Mouse (Mus musculus) telencephalon, adult 2 months (tissue): ENCODE data around the gene Uaca.

ENCODE experiments used
- DNase-seq: peaks from one replicate; pipeline ENCODE4 v3.0.0-alpha.2; 2011; ENCODE audit warnings: low read depth, low spot score

Uaca gene

DNA sequence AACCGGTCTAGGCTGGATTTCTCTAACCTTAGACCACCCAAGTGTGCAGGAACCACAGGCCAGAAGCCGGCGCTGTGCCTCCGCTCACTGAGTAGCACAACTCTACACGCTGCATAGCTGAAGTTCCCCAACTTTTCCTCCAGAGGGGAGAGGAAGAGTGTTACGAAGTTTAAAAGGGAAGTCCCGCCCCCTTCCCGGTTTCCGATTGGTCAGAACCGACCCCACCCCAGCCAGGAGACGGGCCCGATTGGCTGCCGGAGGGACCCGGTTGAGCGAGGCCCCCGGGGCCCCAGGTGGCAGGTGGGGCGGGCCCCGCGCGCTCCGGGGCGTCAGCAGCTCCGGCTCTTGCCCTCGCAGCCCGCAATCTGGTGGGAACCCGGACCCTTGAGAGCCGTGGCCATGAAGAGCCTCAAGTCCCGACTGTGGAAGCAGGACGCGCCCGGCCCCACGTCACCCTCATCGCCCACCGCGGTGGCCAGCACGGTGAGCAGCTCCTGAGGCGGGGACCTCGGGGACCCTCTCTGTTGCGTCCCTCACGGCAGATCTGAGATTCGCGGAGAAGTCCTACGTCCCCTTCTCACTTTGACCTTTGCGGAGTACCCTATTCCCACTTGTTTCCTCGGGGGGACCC lies at the start of gene Uaca:
Uaca (plus strand) TSS at position 333 of the 631 bp plus-strand sequence.
- DNase-seq: peak; percentile 22

DNA sequence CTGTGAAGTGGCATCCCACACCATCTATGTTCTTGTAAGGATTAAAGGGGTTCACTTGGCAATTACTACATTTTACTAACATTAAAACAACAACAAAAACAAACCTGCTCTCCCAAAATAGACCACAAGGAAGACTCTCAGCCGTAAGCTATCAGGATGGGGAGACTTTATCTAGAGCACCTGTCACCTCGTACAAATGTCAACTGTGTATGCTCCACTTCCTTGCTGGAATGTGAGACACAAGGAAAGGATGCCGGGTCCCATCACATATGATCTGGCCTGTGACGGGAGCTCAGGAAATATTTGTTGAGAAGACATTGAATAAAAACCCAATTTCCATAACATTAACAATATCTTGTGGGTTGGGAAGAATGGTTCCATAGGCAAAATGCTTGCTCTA lies 49.4 kb upstream of the Uaca start:
- no peak for DNase-seq

DNA sequence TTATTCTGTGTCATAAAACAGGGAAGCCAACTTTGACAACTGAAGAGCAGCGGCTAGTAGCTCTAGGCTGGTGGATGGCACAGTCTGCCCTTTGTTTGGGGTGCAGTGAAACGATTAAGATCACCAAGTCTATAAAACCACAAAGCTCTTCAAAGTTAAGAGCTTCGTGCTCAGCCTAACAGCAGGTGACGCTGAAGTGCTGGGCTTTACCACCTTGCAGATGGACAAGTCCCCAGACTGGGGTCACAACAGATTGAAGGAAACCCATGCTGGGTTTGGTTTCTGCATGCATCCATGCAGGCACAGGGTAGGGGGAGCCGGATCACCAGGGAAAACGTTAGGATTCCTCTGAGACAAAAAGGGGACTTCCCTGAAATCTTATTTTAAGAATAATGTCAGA lies 47.8 kb upstream of the Uaca start:
- no peak for DNase-seq

DNA sequence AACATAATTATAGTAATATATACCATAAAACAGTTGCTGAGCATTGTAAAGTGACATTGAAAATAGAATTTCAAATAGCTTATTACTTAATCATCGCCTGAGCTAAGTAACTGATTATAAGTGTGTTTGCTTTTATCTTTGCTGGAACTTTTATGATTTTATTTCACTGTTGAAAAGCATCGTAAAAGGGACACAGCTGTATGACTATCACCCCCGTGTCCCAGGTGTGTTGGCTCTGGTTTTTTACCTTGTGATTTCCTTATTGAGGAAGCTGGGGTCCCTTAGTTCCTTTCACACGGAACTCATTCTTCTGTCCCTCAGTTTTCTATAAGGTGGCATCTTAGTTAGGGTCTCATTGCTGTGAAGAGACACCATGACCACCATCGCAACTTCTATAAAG lies 46.7 kb upstream of the Uaca start:
- no peak for DNase-seq

DNA sequence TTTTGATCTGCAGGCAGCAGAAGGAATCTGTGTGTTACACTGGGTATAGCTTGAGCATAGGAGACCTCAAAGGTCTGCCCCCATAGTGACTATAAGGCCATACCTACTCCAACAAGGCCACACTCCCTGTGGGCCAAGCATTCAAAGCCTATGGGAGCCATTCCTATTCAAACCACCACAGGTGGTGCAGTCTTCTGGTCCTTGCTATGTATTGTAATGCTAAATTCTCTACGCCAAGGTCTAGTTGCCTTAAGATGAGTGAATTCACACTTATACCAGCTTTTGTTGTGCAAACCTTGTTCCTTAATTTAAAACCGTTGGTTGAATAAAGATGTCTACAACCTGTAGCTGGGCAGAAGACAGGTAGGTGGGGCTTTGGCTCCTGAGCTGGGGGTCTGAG lies 46.2 kb upstream of the Uaca start:
- no peak for DNase-seq

DNA sequence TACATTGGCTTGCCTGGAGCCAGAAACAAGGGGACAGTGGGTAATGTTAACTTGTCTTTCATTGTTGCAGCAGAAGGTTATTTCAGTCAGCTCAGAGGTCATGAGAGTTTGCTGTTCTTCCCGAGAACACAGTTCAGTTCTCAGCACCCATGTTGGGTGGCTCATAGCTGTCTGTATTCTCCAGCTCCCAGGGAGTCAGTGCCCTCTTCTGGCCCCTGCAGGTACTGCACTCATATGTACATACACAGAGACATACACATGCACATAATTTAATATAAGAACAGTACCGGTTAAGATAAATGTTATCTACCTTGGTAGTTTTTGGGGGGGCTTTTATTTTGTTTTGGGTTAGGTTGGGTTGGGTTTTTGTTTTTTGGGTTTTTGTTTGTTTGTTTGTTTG lies 45.2 kb upstream of the Uaca start:
- DNase-seq: no peak

DNA sequence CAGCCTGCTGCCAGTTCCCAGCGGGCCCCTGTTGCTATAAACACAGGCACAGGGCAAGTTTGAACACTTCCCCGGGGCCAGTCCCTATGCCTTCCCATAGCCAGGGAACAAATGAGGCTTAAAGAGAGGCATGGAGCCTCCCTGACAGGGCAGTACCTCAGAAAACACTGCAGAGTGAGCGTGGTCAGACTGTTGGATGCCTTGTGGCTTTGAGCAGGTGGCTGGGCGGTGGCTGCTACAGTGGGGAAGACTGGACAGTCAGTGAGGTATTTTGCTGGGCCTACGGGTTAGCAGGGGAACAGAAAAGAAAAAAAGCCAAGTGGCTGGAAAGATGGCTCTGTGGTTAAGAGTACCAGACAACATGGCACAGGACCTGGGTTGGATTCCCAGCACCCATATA lies 43.2 kb upstream of the Uaca start:
- DNase-seq: no peak

DNA sequence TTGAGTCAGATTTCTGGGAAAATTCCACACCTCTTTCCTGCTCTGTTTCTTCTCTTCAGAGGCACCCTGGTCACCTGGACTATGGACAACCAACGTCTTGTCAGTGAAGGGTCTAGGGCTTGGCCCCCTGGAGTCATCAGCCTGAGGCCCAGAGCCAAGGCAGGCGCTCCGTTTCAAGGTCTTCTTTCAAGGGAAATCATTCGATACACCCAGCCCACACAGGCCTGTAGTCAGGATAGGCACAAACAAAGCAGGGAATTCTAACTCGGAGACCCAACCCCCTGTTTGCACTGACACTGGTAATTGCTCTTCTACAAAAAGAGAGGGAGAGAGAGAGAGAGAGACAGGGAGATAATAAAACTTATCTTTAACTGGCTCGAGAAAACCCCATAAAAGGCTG lies 42.4 kb upstream of the Uaca start:
- DNase-seq: no peak

DNA sequence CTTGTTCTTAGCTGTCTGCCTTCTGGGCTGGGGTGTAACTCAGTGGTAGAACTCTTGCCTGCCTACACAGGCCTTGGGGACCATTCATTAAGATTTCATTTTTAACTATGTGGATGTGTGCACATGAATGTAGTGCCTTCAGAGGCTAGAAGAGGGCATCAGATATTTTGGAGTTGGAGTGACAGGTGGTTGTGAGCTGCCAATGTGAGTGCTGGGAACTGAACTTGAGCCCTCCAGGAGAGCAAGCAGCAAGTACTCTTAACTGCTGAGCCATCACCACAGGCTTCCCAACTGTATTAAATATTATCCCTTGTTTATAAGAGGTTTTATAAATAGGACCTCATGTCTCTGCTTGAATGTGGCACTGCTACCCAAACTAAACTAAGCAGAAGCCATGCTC lies 41.7 kb upstream of the Uaca start:
- DNase-seq: no peak

DNA sequence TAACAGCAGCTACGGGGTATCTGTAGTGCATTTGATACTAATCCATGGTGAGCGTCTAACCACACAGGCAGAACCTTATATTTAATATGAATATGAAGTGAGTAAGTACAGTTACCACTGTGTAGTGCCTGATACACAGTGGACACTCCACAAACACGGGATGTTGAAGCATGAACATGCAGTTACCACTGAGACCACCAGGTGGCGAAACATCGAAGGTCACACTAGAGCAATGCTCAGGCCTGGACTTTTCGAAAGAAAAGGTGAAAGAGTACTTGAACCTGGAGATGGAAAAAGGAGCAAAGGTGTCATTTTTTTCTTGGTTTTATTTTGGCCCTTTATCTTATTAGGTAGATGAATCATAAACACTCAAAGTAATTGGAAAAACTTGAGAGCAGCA lies 38.1 kb upstream of the Uaca start:
- DNase-seq: no peak

DNA sequence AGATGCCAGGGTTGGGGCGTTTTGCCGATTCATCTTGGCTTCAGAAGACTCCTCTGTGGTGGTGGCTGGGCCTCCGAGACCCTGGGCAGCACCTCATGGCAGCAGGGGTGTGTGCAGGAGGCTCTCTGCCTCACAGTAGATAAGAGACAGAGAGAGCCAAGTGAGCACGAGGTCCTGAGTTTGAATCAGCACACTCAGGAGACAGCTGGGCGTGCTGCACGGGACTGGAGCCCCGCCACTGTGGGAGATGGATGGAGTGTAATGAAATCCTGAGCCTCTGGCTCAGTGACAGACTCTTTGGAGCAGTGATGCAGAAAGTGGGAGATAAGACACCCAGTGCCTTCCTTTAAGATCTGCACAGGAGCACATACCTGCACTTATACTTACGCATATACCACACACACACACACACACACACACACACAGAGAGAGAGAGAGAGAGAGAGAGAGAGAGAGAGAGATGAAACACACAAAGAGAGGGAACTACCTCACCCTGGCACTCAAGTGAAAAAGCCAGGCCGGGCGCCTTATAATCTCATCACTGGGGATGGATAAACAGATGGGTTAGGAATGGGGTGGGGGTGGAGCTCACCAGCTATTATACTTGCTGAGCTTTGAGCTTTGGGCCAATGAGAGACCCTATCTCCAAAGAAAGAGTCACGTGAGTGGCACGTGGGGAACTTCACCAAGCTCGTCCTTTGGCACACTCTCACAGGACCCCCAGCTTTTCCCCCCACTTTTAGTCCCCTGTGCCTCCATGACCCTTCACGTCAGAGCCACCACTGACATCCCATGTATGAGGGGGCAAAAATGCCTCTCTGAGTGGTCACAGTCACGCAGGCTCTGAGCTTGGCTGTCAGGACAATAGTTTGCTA lies 37.2 kb upstream of the Uaca start:
- no peak for DNase-seq

DNA sequence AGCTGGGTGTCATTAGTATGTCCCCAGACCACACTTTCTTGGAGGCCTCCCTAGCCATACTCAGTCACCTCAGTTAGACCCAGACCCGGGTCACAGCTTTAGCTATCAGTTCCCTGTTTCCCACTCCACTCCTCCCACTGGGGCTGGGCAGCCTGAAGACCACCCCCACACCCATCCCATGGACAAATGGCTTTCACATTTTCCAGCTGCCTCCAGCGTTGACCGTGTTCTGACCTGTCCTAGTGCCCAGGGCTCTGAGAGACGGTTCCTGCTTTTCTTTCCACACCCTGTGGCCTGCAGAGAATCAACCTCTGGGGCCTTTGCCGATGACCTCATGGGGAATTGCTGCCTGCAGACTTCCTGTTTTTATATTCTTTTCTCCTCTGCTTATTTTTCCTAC lies 36.5 kb upstream of the Uaca start:
- no peak for DNase-seq

DNA sequence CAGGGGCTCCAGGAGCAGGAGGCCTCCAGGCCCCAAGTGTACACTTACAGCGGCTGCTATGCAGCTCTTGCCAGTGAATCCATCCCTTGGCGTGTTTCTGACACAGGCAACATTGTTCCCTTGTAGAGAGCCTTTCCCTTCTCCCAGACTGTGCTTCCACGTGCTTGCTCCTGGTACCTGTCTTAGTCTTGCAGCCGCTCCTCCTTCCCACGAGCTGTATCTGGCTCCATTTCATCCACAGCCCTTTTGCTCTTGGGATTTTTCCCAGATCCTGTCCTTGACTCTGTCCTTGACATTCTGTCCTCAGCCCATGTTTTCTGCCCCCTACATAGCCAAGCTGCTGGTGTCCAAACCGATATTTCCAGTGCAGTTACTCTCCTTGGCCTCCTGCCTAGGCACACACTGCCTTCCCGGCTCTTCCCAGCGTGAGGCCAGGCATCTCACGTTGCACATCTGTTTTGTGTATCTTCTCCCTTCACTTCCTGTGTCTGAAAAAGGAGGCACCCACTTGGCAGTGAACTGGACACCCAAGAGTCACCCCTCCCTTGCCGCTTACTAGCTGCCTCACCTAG lies 34.8 kb upstream of the Uaca start:
- DNase-seq: no peak

DNA sequence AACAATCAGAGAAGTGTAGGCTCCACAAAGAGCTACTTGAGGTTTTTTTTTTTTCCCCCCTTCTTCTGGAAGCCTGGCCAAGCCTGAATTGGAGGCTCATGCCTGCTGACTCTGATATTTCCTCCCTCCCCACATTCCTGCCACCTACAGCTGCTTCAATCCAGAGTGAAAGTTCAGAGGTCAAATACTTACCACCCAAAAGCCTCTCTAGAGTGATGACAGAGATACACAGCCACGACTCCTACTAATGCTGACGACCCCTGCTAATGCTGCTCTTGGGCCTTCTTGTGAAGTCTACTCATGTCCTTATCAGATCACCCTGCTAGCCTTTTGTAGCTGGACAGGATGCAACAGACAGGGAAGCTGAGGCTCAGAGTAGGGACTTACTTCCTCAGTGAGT lies 29.2 kb upstream of the Uaca start:
- DNase-seq: no peak

DNA sequence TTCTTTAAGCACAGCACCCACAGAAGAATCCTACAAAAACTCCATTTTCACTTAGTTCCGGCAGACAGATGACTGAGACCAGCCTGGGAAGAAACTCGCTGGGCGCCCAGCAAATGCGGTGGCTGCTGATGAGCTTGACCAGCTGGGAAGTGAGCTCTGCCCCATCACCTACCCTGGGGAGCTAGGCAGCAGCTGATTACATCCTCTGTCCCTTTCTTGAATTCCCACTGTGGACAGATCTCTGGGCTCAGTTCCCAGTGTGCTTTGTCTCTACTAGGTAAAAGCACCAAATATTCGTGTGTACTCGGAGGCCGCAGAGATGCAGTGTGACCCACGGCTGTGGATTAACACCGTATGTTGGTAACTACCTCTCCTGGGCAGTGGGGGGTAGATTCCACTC lies 25.9 kb upstream of the Uaca start:
- DNase-seq: no peak

DNA sequence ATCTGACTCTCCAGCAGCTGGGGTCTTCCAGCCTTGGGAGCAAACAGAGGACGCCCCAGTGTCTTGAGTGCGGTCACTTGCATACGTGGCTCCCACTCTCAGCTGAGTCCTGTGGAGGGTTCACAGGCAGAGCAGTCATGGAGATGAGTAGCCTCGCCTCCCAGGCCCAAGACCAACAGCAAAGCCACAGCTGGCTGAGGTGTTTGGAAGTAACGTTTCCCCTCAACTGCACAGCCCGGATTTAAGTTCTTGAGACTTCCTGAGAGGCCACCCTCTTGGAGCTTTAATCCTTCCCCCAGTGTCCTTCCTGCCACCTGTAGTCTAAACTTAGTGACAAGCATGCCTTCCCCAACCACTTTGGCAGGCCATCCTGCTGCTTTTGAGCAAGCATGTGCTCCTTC lies 24.6 kb upstream of the Uaca start:
- no peak for DNase-seq

DNA sequence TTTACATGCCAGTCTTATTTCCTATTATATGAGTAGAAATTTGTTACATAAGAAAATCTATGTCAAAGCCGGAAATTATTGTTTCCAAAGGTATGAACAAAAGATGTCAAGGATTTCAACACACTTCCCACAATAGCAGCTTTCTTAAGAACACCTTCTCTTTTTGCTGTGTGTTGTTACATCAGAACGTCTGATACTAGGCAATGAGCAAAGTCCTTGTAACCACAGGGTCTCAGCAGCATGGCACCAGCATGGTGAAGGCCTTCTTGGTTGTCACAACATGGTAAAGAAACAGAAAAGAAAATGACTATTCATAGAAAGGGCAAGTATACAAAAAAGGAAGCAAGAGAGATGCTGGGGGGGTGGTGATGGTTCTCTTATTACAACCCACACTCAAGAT lies 20.6 kb upstream of the Uaca start:
- DNase-seq: no peak

DNA sequence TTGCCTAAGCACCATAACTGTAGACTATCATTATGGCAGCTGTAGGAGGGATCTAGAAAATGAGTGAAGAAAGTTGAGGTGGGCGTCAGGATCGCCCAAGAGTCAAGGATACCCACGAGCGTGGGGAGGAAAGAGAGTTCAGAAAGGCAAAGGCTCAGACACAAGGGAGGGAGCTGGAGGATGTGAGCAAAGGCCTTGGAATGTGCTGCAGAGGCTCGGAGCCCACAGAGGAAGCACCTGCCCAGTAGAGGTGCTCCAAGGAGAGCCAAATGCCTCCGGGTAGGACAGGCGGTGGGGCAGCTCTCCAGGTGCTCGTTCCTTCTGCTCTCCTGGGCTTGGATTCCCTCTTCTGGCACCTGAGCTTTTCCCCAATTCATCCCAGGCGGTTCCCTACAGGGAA lies 17.4 kb upstream of the Uaca start:
- no peak for DNase-seq

DNA sequence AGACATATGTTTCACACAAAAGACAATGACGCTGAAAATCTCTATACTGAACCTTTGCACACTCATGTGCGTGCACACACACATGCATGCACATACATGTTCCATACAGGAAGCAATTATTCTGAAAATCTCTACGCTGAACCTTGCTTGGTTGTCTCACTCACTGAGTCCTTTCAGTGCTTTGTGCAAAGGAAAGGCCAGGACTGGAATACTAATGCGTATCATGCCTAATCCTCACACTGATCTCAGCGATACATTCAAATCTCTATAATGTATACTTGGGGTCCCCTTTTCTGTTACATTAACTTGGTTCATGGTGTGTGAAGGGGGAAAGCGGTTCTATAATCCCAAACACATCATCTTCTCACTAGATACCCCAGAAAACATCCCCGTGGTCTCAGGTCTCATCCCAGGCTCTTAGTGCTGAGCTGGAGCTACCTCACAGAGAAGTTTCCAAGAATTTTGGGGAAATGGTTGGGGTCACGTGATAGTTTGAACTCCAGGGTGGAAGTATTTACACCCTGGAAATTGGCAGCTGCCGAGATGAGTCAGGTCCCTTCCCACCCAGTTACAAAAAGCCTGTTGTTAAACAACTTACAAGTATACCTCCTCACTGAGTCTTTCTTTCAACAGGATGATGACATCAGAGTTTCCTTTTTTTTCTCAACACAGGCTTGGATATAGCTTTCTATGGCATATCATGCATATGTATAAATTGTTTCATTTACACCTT lies 12.1 kb upstream of the Uaca start:
- no peak for DNase-seq

DNA sequence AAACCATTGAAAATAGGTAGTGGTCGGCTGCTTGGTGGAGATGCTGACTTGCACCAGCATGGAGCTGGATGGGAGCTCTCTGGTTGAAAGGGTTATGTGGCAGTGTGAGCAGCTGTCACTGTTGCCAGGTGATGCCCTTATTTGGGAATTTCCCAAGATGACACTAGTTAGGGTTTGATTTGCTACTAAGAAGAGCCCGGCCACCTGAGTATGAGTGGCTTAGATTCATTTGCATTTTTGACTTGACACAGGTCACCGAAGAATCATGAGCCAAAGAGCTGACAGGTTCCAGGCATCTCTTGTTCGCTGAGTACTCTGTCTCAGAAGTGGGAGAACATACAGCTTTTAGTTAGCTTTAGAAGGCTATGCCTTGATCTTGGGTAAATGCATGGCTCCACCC lies 9.3 kb upstream of the Uaca start:
- DNase-seq: no peak

DNA sequence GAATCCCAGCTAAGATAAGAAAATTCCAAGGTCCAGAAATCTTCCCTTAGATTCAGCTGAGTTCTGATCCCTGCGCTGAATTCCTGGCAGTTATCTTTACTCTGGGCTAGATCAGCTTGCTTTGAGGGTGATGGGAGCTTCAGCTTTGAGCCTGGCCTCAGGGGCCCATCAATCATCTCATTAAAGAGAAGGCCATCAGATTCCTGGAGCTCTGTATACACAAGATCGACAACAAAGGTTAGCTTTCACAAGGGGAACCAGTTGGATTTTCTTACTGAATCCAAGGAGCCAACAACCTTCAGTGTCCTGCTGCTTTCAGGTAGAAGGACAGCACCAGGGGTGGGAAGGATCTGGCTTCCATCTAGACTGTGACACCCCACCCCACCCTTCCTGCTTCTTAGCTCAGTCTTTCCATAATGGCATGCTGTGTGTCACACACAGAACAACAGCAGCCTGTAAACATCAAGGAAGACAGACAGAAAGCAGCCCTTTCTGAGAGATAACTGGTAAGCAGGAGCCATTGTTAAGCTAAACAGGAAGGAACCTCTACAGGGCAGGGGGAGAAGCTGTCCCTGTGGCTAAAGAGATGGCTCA lies 6.7 kb upstream of the Uaca start:
- DNase-seq: no peak

DNA sequence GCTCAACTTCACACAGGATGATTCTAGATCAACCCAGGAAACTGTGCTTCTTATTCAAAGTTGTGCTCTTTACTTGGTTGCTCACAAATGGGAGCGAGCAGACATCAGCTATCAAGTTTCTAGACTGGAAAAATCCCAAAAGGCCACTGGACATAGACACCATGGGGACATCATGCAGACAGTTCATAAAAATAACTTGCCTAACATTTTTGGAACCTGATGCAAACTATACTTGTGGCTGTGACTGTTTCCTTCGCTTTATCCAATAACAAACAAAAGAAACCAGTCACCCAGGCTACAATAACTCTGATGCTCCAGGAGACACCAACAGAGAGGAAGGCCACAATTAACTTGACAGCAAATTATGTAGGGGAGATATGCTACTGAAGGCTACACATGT lies 4.1 kb upstream of the Uaca start:
- DNase-seq: no peak
